Mouse (Mus musculus): ENCODE results near the gene Ets1. TPM values are rescaled to one million over a fixed set of nuclear protein-coding genes. Genes with fewer than 3 reads are reported as not detected.

Gene Ets1
- polyA plus RNA-seq, 1 experiment, result 7.7 TPM

DNA sequence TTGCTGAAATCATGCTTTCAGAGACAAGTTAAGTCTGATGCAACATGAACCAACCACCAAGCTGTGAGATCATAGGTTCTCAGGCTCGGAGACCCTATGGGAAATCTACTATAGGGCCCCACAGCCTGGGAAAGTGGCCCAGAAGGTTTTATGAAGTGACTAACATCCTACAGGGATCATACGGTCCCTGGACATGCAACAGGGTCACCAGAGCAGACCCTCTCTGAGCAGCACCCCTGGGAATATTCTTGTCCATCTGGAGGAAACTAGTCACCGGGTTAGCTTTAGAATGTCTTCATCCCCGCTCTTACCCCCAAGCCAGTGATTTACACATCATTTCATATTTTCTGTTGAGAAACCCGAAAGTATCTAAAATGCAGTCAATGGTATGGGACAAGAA lies 34.1 kb upstream of the Ets1 start:
- Histone ChIP-seq H3K27ac (ENCODE audit: insufficient read depth, low read length) (no peak overlapping the region), H3K4me1 (ENCODE audit: control insufficient read depth, insufficient read depth, low read length) (no peaks in the 10 kb centered on the region)
- TF ChIP-seq CTCF (IDR thresholded peaks at IDR 0.05; ENCODE audit: extremely low read depth, insufficient read depth, low read length) (no peak), POLR2A (IDR thresholded peaks at IDR 0.05; ENCODE audit: extremely low read depth, insufficient read depth, low read length) (no peak)

GRCm38 (mm10) chr9:32603097-32603496 lies 32.9 kb upstream of the Ets1 start:
- Histone ChIP-seq H3K4me1 (ENCODE audit: control insufficient read depth, insufficient read depth, low read length) (no peaks in the 10 kb centered on the region), H3K27ac (ENCODE audit: insufficient read depth, low read length) (no peak overlapping the region), H3K4me3 (ENCODE audit: insufficient read depth, low read length) (no peak overlapping the region)
- TF ChIP-seq CTCF (IDR thresholded peaks at IDR 0.05; ENCODE audit: extremely low read depth, insufficient read depth, low read length) (no peak), POLR2A (IDR thresholded peaks at IDR 0.05; ENCODE audit: extremely low read depth, insufficient read depth, low read length) (no peak)

More for the DNA sequence above, 34.1 kb upstream of the Ets1 start:
- no peak overlapping the region for H3K4me3 ChIP-seq (ENCODE audit: insufficient read depth, low read length)

DNA sequence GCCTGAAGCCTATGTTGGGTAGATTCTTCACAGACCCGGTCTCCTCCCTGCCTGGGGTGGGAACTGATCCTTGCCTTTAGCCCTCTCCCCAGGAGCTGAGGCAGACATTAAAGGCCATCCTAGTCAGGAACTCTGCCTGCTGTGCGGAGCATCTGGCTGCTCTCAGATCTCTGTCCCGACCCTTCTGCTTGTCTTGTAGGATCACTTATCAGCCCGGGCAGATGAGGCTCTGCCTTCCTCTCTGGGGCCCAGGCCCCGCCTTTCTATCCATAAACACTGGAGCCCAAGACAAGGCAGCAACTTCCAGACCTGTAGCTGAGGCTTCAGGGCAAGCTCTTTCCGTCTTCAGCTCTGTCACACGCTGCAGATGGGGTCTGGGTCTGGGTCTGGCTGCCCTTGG lies 28.8 kb upstream of the Ets1 start:
- Histone ChIP-seq H3K4me3 (ENCODE audit: insufficient read depth, low read length) (no peak overlapping the region), H3K27ac (ENCODE audit: insufficient read depth, low read length) (no peak overlapping the region), H3K4me1 (ENCODE audit: control insufficient read depth, insufficient read depth, low read length) (no peaks in the 10 kb centered on the region)
- no peak for TF ChIP-seq CTCF (IDR thresholded peaks at IDR 0.05; ENCODE audit: extremely low read depth, insufficient read depth, low read length)
- TF ChIP-seq POLR2A (IDR thresholded peaks at IDR 0.05; ENCODE audit: extremely low read depth, insufficient read depth, low read length), result no peak

GRCm38 (mm10) chr9:32608831-32609610 lies 27.0 kb upstream of the Ets1 start:
- Histone ChIP-seq H3K27ac (ENCODE audit: insufficient read depth, low read length) (no peak overlapping the region), H3K4me3 (ENCODE audit: insufficient read depth, low read length) (no peak overlapping the region), H3K4me1 (ENCODE audit: control insufficient read depth, insufficient read depth, low read length) (no peaks in the 10 kb centered on the region)
- no peak for TF ChIP-seq CTCF (IDR thresholded peaks at IDR 0.05; ENCODE audit: extremely low read depth, insufficient read depth, low read length)
- TF ChIP-seq POLR2A (IDR thresholded peaks at IDR 0.05; ENCODE audit: extremely low read depth, insufficient read depth, low read length), result no peak

DNA sequence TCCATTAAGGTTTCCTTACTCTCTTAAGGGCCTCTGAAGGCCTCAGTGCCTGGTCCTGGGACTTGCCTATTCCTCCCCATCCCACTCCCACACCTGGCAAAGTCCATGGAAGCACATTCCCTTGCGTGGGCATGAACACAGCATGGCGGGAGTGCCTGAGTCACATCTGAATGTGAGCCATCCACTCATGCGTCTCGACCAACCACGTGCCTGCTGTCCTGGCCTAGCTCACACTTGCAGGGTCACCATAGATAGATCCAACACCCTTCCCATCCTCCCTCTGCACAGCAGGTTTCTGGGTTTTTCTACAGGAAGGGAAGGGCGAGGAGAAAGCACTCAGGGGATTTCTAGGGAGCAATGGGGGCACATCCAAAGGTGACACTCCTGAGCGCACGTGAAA lies 25.8 kb upstream of the Ets1 start:
- Histone ChIP-seq H3K4me3 (ENCODE audit: insufficient read depth, low read length) (no peak overlapping the region), H3K27ac (ENCODE audit: insufficient read depth, low read length) (no peak overlapping the region), H3K4me1 (ENCODE audit: control insufficient read depth, insufficient read depth, low read length) (no peaks in the 10 kb centered on the region)
- no peak for TF ChIP-seq POLR2A (IDR thresholded peaks at IDR 0.05; ENCODE audit: extremely low read depth, insufficient read depth, low read length)
- no peak for TF ChIP-seq CTCF (IDR thresholded peaks at IDR 0.05; ENCODE audit: extremely low read depth, insufficient read depth, low read length)

GRCm38 (mm10) chr9:32610631-32611030 lies 25.4 kb upstream of the Ets1 start:
- Histone ChIP-seq H3K4me1 (ENCODE audit: control insufficient read depth, insufficient read depth, low read length) (no peaks in the 10 kb centered on the region), H3K27ac (ENCODE audit: insufficient read depth, low read length) (no peak overlapping the region), H3K4me3 (ENCODE audit: insufficient read depth, low read length) (no peak overlapping the region)
- TF ChIP-seq POLR2A (IDR thresholded peaks at IDR 0.05; ENCODE audit: extremely low read depth, insufficient read depth, low read length) (no peak), CTCF (IDR thresholded peaks at IDR 0.05; ENCODE audit: extremely low read depth, insufficient read depth, low read length) (no peak)

- no peak for TF ChIP-seq CTCF (IDR thresholded peaks at IDR 0.05; ENCODE audit: extremely low read depth, insufficient read depth, low read length)
- Histone ChIP-seq H3K27ac (ENCODE audit: insufficient read depth, low read length) (no peak overlapping the region), H3K4me1 (ENCODE audit: control insufficient read depth, insufficient read depth, low read length) (no peaks in the 10 kb centered on the region), H3K4me3 (ENCODE audit: insufficient read depth, low read length) (no peak overlapping the region)
Measured at GRCm38 (mm10) chr9:32611340-32611739, 24.7 kb upstream of the Ets1 start.

- no peak for TF ChIP-seq CTCF (IDR thresholded peaks at IDR 0.05; ENCODE audit: extremely low read depth, insufficient read depth, low read length)
- TF ChIP-seq POLR2A (IDR thresholded peaks at IDR 0.05; ENCODE audit: extremely low read depth, insufficient read depth, low read length), result no peak
- Histone ChIP-seq H3K4me1 (ENCODE audit: control insufficient read depth, insufficient read depth, low read length) (no peaks in the 10 kb centered on the region), H3K4me3 (ENCODE audit: insufficient read depth, low read length) (no peak overlapping the region), H3K27ac (ENCODE audit: insufficient read depth, low read length) (peak overlapping the region; percentile 85)
Measured at GRCm38 (mm10) chr9:32612426-32612825, 23.6 kb upstream of the Ets1 start.

- no peak for TF ChIP-seq POLR2A (IDR thresholded peaks at IDR 0.05; ENCODE audit: extremely low read depth, insufficient read depth, low read length)
- no peak for TF ChIP-seq CTCF (IDR thresholded peaks at IDR 0.05; ENCODE audit: extremely low read depth, insufficient read depth, low read length)
- no peaks in the 10 kb centered on the region for H3K4me1 ChIP-seq (ENCODE audit: control insufficient read depth, insufficient read depth, low read length)
- peak overlapping the region; percentile 85 for H3K27ac ChIP-seq (ENCODE audit: insufficient read depth, low read length)
Measured at GRCm38 (mm10) chr9:32612861-32613421, 23.1 kb upstream of the Ets1 start.

GRCm38 (mm10) chr9:32614191-32614590 lies 21.8 kb upstream of the Ets1 start:
- Histone ChIP-seq H3K4me1 (ENCODE audit: control insufficient read depth, insufficient read depth, low read length) (no peaks in the 10 kb centered on the region), H3K4me3 (ENCODE audit: insufficient read depth, low read length) (no peak overlapping the region), H3K27ac (ENCODE audit: insufficient read depth, low read length) (no peak overlapping the region)
- TF ChIP-seq POLR2A (IDR thresholded peaks at IDR 0.05; ENCODE audit: extremely low read depth, insufficient read depth, low read length), result no peak
- TF ChIP-seq CTCF (IDR thresholded peaks at IDR 0.05; ENCODE audit: extremely low read depth, insufficient read depth, low read length), result no peak

More at GRCm38 (mm10) chr9:32612861-32613421, 23.1 kb upstream of the Ets1 start:
- no peak overlapping the region for H3K4me3 ChIP-seq (ENCODE audit: insufficient read depth, low read length)

All from cortical plate, adult 2 months (tissue).